Mouse (Mus musculus) hindbrain, embryonic 16.5 days (tissue): ENCODE data around the gene Pkp3. TPM values are rescaled to one million over a fixed set of nuclear protein-coding genes. Genes with fewer than 3 reads are reported as not detected.

Experiments
- ATAC-seq: fragments of 200-750 bp; cut with Nextera tagmentation; 2 replicates; pipeline ENCODE4 v1.8.0; 2017; ENCODE audit warnings: moderate TSS enrichment, moderate library complexity
- H3K27ac ChIP-seq: fragments of 300-500 bp; sonication (generic); 2 replicates; pipeline ENCODE4 v1.5.1; 2014; ENCODE audit warnings: low read depth, mild to moderate bottlenecking, control low read depth, low read length, moderate library complexity
- H3K27me3 ChIP-seq: fragments of 300-500 bp; sonication (generic); replicated peaks from 2 replicates; pipeline ENCODE4 v1.6.1; 2014; ENCODE audit warnings: low read length; ENCODE audit not compliant: control insufficient read depth, insufficient read depth
- H3K36me3 ChIP-seq: fragments of 300-500 bp; sonication (generic); 2 replicates; pipeline ENCODE4 v1.6.1; 2014; ENCODE audit warnings: mild to moderate bottlenecking, low read length, moderate library complexity, mixed read lengths; ENCODE audit not compliant: control insufficient read depth, insufficient read depth
- H3K4me1 ChIP-seq: fragments of 300-500 bp; sonication (generic); 2 replicates; pipeline ENCODE4 v1.6.1; 2014; ENCODE audit warnings: low read depth, low read length; ENCODE audit not compliant: control insufficient read depth, insufficient read depth
- H3K4me2 ChIP-seq: fragments of 300-500 bp; sonication (generic); 2 replicates; pipeline ENCODE4 v1.6.1; 2014; ENCODE audit warnings: mild to moderate bottlenecking, low read length, control low read depth, moderate library complexity
- H3K4me3 ChIP-seq: fragments of 300-500 bp; sonication (generic); 2 replicates; pipeline ENCODE4 v1.5.1; 2014; ENCODE audit warnings: mild to moderate bottlenecking, low read length, control low read depth, moderate library complexity
- H3K9ac ChIP-seq: fragments of 300-500 bp; sonication (generic); 2 replicates; pipeline ENCODE4 v1.6.1; 2014; ENCODE audit warnings: low read depth, mild to moderate bottlenecking, control low read depth, low read length, moderate library complexity
- H3K9me3 ChIP-seq: fragments of 300-500 bp; sonication (generic); 2 replicates; pipeline ENCODE4 v1.6.1; 2014; ENCODE audit warnings: mild to moderate bottlenecking, low read length, moderate library complexity; ENCODE audit not compliant: control insufficient read depth
- WGBS: fragments of 180-500 bp; shearing (Covaris S2); extraction: QIAGEN DNeasy Blood & Tissue Kit; methylation state at CpG from one replicate; pipeline ENCODE4 v1.1.7; 2014; 5-methylcytosine and 5-hydroxymethylcytosine counted together
- polyA plus RNA-seq: library from polyadenylated mRNA; unstranded; fragments of >200 nt; fragmentation: Nextera tagmentation; extraction: Ambion mirVana; gene quantifications from 2 replicates; pipeline ENCODE4 v1.2.1, GENCODE M21; 2015

Gene Pkp3
- polyA plus RNA-seq, 1 experiment from 2014 or later, result 0.31 TPM

- Histone ChIP-seq H3K36me3 (no peaks in the 10 kb centered on the region), H3K27ac (no peak overlapping the region), H3K9me3 (no peaks in the 10 kb centered on the region), H3K27me3 (no peaks in the 10 kb centered on the region), H3K4me3 (no peak overlapping the region), H3K9ac (no peak overlapping the region), H3K4me2 (no peak overlapping the region), H3K4me1 (peaks cover 4% of the 10 kb centered on the region)
- ATAC-seq, result no peak
- WGBS, result 74% methylated on average over 2 of the region's 2 CpGs
Measured at GRCm38 (mm10) chr7:141052421-141052820, 25.6 kb upstream of the Pkp3 start.

DNA sequence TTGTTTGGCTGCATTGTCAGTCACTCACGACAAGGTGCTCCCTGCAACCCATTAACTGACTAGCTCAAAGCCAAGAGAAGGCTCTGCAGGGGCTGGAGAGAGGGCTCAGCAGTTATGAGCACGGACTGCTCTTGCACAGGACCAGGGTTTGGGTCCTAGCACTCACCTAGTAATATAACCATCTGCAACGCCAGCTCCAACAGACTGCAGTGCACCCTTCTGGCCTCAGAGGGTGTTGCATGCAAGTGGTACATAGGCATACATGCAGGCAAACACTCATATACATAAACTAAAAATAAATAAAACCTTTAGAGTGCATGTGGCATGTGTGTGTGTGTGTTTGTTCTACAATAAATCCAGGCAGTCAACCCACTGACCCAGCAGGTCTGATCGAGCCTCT is 22.2 kb upstream of the Pkp3 start:
- no peak for ATAC-seq
- 88% methylated on average over 4 of the region's 4 CpGs for WGBS
- H3K9me3 ChIP-seq, result no peaks in the 10 kb centered on the region
- peaks cover 4% of the 10 kb centered on the region for H3K4me1 ChIP-seq
- H3K9ac ChIP-seq, result no peak overlapping the region
- H3K36me3 ChIP-seq, result no peaks in the 10 kb centered on the region
- H3K27me3 ChIP-seq, result no peaks in the 10 kb centered on the region
- H3K27ac ChIP-seq, result no peak overlapping the region
- H3K4me2 ChIP-seq, result no peak overlapping the region
- no peak overlapping the region for H3K4me3 ChIP-seq

- H3K4me2 ChIP-seq, result no peak overlapping the region
- H3K9me3 ChIP-seq, result no peaks in the 10 kb centered on the region
- H3K4me3 ChIP-seq, result no peak overlapping the region
- no peak overlapping the region for H3K9ac ChIP-seq
- H3K4me1 ChIP-seq, result peaks cover 8% of the 10 kb centered on the region
- ATAC-seq, result no peak
- WGBS, result 92% methylated on average over 6 of the region's 6 CpGs
- no peaks in the 10 kb centered on the region for H3K27me3 ChIP-seq
- no peaks in the 10 kb centered on the region for H3K36me3 ChIP-seq
- no peak overlapping the region for H3K27ac ChIP-seq
Measured at GRCm38 (mm10) chr7:141056976-141057375, 21.0 kb upstream of the Pkp3 start.

DNA sequence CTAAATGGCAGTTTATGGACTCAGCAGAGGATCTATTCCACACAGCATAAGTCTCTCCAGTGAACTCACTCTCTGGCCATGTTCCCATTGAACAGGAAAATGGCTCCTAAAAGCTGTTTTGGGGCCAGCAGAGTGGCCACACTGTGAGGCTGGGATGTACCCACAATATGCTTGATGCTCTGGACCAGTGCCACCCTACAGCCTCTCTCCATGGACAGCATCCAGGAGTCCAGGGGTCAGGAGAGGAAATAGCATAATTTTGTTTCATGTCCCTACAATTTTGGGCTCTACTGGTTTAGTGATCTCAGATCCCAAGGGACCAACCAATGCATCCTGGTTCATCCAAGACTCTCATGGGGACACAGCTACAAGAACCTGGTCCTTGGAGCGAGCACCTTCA is 20.5 kb upstream of the Pkp3 start:
- no peak for ATAC-seq
- WGBS, result 89% methylated on average over 1 of the region's 1 CpGs
- Histone ChIP-seq H3K27ac (no peak overlapping the region), H3K36me3 (no peaks in the 10 kb centered on the region), H3K9me3 (no peaks in the 10 kb centered on the region), H3K9ac (no peak overlapping the region), H3K4me2 (no peak overlapping the region), H3K4me3 (no peak overlapping the region), H3K4me1 (peaks cover 13% of the 10 kb centered on the region), H3K27me3 (no peaks in the 10 kb centered on the region)

DNA sequence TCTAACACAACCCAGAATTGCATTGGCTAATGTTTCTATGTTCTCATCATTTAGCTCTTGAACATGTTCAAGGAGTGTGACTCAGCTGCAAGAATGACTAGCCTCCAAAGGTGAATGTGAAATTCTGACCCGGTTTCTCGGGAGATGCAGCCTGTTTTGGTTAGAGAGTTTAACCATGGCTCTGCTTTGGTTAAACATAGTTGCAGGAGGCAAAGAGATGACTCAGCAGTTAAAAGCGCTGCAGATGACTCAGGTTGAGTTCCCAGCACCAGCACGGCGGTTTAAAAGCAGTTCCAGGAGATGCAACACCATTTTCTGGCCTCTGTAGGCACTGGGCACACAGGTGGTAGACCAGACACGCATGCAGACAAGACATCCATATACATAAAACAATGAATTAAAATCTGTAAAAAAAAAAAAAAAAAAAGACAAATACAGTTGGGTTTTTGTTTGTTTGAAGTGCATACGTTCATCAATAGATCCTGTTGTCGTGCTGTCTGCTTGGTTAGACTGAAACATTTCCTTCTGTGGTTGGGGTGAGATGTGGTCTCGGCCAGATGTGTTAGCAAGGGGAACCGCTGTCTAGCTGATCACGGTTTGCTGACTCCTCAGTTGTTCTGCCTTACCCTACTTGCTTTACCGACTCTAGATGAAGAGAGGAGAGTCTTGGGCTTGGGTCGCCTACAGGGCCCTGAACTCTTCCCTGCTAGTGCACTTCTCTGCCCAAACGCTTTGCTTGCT is 19.2 kb upstream of the Pkp3 start:
- WGBS, result 94% methylated on average over 14 of the region's 14 CpGs
- ATAC-seq, result no peak
- no peak overlapping the region for H3K4me2 ChIP-seq
- H3K4me3 ChIP-seq, result no peak overlapping the region
- no peak overlapping the region for H3K27ac ChIP-seq
- H3K9me3 ChIP-seq, result no peaks in the 10 kb centered on the region
- H3K9ac ChIP-seq, result no peak overlapping the region
- peaks cover under 1% of the 10 kb centered on the region; the same call in 1 of the 2 replicates for H3K36me3 ChIP-seq
- peaks cover 18% of the 10 kb centered on the region for H3K4me1 ChIP-seq
- H3K27me3 ChIP-seq, result no peaks in the 10 kb centered on the region

DNA sequence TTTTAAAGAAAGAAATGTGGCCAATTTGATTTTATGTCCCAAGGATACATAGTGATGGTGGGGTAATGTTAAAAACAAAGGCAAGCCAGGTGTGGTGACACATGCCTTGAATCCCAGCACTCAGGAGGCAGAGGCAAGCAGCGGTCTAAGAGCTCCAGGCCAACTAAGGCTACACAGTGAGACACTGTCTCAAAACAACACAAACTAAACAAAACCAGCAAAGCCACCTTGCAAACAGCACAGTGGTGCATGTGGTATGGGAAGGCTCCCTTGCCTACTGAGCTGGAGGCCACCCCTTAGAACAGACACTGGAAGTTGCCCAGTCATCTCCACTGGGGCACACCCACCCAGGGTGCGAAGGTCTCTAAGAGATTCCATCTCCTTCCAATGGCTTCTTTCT is 18.1 kb upstream of the Pkp3 start:
- H3K9ac ChIP-seq, result peak overlapping the region; percentile 99
- H3K4me1 ChIP-seq, result peaks cover 18% of the 10 kb centered on the region
- peak; percentile 8; the same call in 1 of the 2 replicates for ATAC-seq
- H3K27ac ChIP-seq, result peak overlapping the region; percentile 91
- H3K27me3 ChIP-seq, result no peaks in the 10 kb centered on the region
- no peaks in the 10 kb centered on the region for H3K9me3 ChIP-seq
- peak overlapping the region; percentile 84 for H3K4me2 ChIP-seq
- peak overlapping the region; percentile 94 for H3K4me3 ChIP-seq
- 56% methylated on average over 2 of the region's 2 CpGs for WGBS
- peaks cover 11% of the 10 kb centered on the region for H3K36me3 ChIP-seq

GRCm38 (mm10) chr7:141060426-141061242 is 17.4 kb upstream of the Pkp3 start, which contains the start of gene B4galnt4:
Gene B4galnt4 (plus strand): TSS chr7:141061104.
- Histone ChIP-seq H3K36me3 (peaks cover 17% of the 10 kb centered on the region), H3K9ac (peak within 1 kb of the TSS; percentile 99), H3K27me3 (no peaks in the 10 kb centered on the region), H3K9me3 (no peaks in the 10 kb centered on the region), H3K27ac (peak within 1 kb of the TSS; percentile 91), H3K4me3 (peak within 1 kb of the TSS; percentile 94), H3K4me2 (peak within 1 kb of the TSS; percentile 84), H3K4me1 (peaks cover 18% of the 10 kb centered on the region)
- ATAC-seq, result peak; percentile 98
- under 1% methylated on average over 58 of the region's 72 CpGs for WGBS

DNA sequence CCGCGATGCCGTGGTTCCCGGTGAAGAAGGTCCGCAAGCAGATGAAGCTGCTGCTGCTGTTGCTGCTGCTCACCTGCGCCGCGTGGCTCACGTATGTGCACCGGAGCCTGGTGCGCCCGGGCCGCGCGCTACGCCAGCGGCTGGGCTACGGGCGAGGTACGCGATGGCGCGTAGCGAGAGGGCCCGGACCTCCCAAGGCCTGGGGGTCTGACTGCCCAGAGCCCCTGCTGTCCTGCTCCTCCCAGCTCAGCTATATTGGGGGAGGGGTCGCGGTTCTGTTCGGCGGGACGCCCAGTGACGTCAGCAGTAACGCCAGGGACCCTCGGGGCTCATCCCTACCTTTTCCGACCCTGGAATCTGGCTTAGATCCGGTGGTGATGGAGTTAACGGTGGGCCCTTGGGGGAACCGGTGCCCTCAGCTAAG is 16.7 kb upstream of the Pkp3 start:
- H3K27ac ChIP-seq, result peak overlapping the region; percentile 91
- H3K4me1 ChIP-seq, result peaks cover 18% of the 10 kb centered on the region
- H3K4me2 ChIP-seq, result peak overlapping the region; percentile 84
- H3K36me3 ChIP-seq, result peaks cover 23% of the 10 kb centered on the region
- peak overlapping the region; percentile 99 for H3K9ac ChIP-seq
- H3K9me3 ChIP-seq, result no peaks in the 10 kb centered on the region
- under 1% methylated on average over 37 of the region's 37 CpGs for whole genome bisulfite sequencing
- ATAC-seq, result peak; percentile 53
- peak overlapping the region; percentile 94 for H3K4me3 ChIP-seq
- H3K27me3 ChIP-seq, result no peaks in the 10 kb centered on the region

- peaks cover 18% of the 10 kb centered on the region for H3K4me1 ChIP-seq
- peaks cover 29% of the 10 kb centered on the region for H3K36me3 ChIP-seq
- WGBS, result 53% methylated on average over 7 of the region's 7 CpGs
- H3K4me2 ChIP-seq, result peak overlapping the region; percentile 84
- H3K27ac ChIP-seq, result no peak overlapping the region; the same call in 1 of the 2 replicates
- H3K9ac ChIP-seq, result 0 out of 2 replicates have a peak overlapping the region, but pooled peaks have one; percentile 8
- ATAC-seq, result no peak
- H3K4me3 ChIP-seq, result peak overlapping the region; percentile 3; the same call in 1 of the 2 replicates
- H3K27me3 ChIP-seq, result no peaks in the 10 kb centered on the region
- H3K9me3 ChIP-seq, result no peaks in the 10 kb centered on the region
Measured at GRCm38 (mm10) chr7:141062525-141062924, 15.5 kb upstream of the Pkp3 start.
